Mouse (Mus musculus): Measurements from ENCODE around the gene Alox5. TPM values are rescaled to one million over a fixed set of nuclear protein-coding genes. Genes with fewer than 3 reads are reported as not detected.

Gene Alox5
- polyA plus RNA-seq, 2 experiments, result 1.6 to 3.9 TPM

DNA sequence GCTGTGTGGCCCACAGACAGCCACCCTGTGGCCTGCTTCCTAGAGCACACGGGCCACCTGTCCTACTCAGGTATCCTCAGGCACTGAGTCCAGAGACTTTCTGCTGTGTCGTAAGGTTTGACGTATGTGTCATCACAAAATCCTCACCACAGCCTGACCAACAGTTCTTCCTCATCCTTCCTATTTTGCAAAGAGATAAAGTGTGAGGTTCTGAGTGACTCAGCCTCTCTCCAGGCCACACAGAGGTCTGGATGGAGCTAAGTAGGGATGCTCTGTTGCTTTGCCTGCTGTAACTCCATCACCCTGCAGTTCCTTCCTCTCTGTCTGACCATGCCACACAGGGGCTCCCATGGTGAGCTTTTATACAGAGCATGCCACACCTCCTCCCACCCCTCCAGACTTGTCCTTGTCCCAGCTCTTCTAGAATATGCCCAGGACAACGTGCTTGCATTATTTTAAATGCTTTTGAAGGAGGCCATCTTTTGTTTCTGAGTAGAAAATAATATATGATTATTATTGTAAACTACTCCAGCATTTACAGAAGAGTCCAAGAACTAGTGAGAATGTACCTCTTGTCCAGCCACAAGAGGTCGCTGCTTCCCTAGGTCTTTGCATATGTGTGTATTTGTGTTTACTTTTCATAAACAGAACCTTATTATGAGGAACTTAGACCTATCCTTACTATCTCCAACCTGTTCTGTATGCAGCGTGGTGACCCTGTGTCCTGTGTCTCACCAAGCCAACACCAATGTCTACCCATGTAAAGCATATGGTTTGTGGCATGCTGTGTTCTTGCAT, 43.3 kb downstream of the Alox5 start:
- no peak for TF ChIP-seq POLR2A (IDR thresholded peaks at IDR 0.05; ENCODE audit: borderline replicate concordance, extremely low read depth, insufficient read depth, insufficient read length)
- Histone ChIP-seq H3K9me3 (ENCODE audit: control insufficient read depth, low read length) (no peaks in the 10 kb centered on the region), H3K4me1 (ENCODE audit: control insufficient read depth, insufficient read depth, low read length) (no peaks in the 10 kb centered on the region), H3K9ac (ENCODE audit: low read depth, low read length, severe bottlenecking) (no peak overlapping the region), H3K4me2 (replicated peaks; ENCODE audit: low read depth, low read length, severe bottlenecking) (no peak overlapping the region), H3K27me3 (ENCODE audit: control insufficient read depth, insufficient read depth, low read length) (no peaks in the 10 kb centered on the region), H3K4me3 (replicated peaks; ENCODE audit: low read length) (no peak overlapping the region), H3K36me3 (ENCODE audit: control insufficient read depth, insufficient read depth, low read length) (no peaks in the 10 kb centered on the region), H3K27ac (replicated peaks; ENCODE audit: low read depth, low read length) (no peak overlapping the region)
- 68% methylated on average over 6 of the region's 6 CpGs for WGBS
- no peak for DNase-seq (ENCODE audit: low spot score)
- ATAC-seq (ENCODE audit: low FRiP score, low read depth), result no peak

GRCm38 (mm10) chr6:116416000-116416552, 44.9 kb downstream of the Alox5 start:
- ATAC-seq (ENCODE audit: low FRiP score, low read depth), result no peak
- no peak for DNase-seq (ENCODE audit: low spot score)
- Histone ChIP-seq H3K36me3 (ENCODE audit: control insufficient read depth, insufficient read depth, low read length) (no peaks in the 10 kb centered on the region), H3K27ac (replicated peaks; ENCODE audit: low read depth, low read length) (no peak overlapping the region), H3K9ac (ENCODE audit: low read depth, low read length, severe bottlenecking) (no peak overlapping the region), H3K9me3 (ENCODE audit: control insufficient read depth, low read length) (no peaks in the 10 kb centered on the region), H3K4me3 (replicated peaks; ENCODE audit: low read length) (no peak overlapping the region), H3K4me1 (ENCODE audit: control insufficient read depth, insufficient read depth, low read length) (no peaks in the 10 kb centered on the region), H3K27me3 (ENCODE audit: control insufficient read depth, insufficient read depth, low read length) (no peaks in the 10 kb centered on the region), H3K4me2 (replicated peaks; ENCODE audit: low read depth, low read length, severe bottlenecking) (no peak overlapping the region)
- TF ChIP-seq POLR2A (IDR thresholded peaks at IDR 0.05; ENCODE audit: borderline replicate concordance, extremely low read depth, insufficient read depth, insufficient read length), result no peak
- WGBS, result 80% methylated on average over 6 of the region's 6 CpGs

DNA sequence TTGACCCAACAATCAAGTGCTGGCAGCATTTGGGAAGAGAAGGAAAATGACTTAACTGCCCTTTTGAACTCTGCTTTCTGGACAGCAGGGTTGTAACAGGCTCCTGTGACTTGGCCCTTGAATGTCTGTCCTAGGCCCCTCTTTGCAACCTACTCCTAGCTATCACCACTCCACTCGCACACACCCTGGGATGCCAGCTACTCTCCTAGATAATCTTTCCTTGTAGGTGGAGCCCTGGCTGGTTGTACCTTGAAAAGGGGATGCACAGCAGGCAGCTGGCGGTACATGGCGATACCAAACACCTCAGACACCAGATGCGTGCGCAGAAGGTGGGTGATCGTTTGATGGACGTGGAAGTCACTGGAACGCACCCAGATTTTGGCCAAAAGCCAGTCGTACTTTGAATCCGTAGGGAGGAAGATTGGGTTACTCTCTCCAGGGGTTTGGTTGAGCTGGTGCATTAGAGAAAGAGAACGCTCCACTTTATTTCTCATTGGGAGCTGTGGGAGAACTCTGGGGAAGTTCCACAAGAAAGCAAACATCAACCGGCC, 45.8 kb downstream of the Alox5 start:
- H3K27me3 ChIP-seq (ENCODE audit: control insufficient read depth, insufficient read depth, low read length), result no peaks in the 10 kb centered on the region
- H3K4me1 ChIP-seq (ENCODE audit: control insufficient read depth, insufficient read depth, low read length), result no peaks in the 10 kb centered on the region
- no peak overlapping the region for H3K4me3 ChIP-seq (replicated peaks; ENCODE audit: low read length)
- H3K4me2 ChIP-seq (replicated peaks; ENCODE audit: low read depth, low read length, severe bottlenecking), result no peak overlapping the region
- TF ChIP-seq POLR2A (IDR thresholded peaks at IDR 0.05; ENCODE audit: borderline replicate concordance, extremely low read depth, insufficient read depth, insufficient read length), result no peak
- DNase-seq (ENCODE audit: low spot score) (no peak), ATAC-seq (ENCODE audit: low FRiP score, low read depth) (no peak)
- peaks cover 5% of the 10 kb centered on the region; the same call in 1 of the 2 replicates for H3K36me3 ChIP-seq (ENCODE audit: control insufficient read depth, insufficient read depth, low read length)
- H3K27ac ChIP-seq (replicated peaks; ENCODE audit: low read depth, low read length), result no peak overlapping the region
- no peak overlapping the region for H3K9ac ChIP-seq (ENCODE audit: low read depth, low read length, severe bottlenecking)
- WGBS, result 83% methylated on average over 12 of the region's 12 CpGs
- H3K9me3 ChIP-seq (ENCODE audit: control insufficient read depth, low read length), result no peaks in the 10 kb centered on the region

- no peak for DNase-seq (ENCODE audit: low spot score)
Observed at GRCm38 (mm10) chr6:116412546-116413325, 48.2 kb downstream of the Alox5 start.

GRCm38 (mm10) chr6:116411716-116412115, 49.3 kb downstream of the Alox5 start:
- DNase-seq (ENCODE audit: low spot score), result no peak
- no peak overlapping the region for H3K9ac ChIP-seq (ENCODE audit: low read depth, low read length, severe bottlenecking)
- H3K4me1 ChIP-seq (ENCODE audit: control insufficient read depth, insufficient read depth, low read length), result no peaks in the 10 kb centered on the region
- ATAC-seq (ENCODE audit: low FRiP score, low read depth), result no peak
- peaks cover 15% of the 10 kb centered on the region for H3K36me3 ChIP-seq (ENCODE audit: control insufficient read depth, insufficient read depth, low read length)
- 86% methylated on average over 3 of the region's 3 CpGs for WGBS
- TF ChIP-seq POLR2A (IDR thresholded peaks at IDR 0.05; ENCODE audit: borderline replicate concordance, extremely low read depth, insufficient read depth, insufficient read length), result no peak
- H3K27ac ChIP-seq (replicated peaks; ENCODE audit: low read depth, low read length), result no peak overlapping the region
- no peak overlapping the region for H3K4me3 ChIP-seq (replicated peaks; ENCODE audit: low read length)
- H3K27me3 ChIP-seq (ENCODE audit: control insufficient read depth, insufficient read depth, low read length), result no peaks in the 10 kb centered on the region
- no peaks in the 10 kb centered on the region for H3K9me3 ChIP-seq (ENCODE audit: control insufficient read depth, low read length)
- H3K4me2 ChIP-seq (replicated peaks; ENCODE audit: low read depth, low read length, severe bottlenecking), result no peak overlapping the region

More at GRCm38 (mm10) chr6:116412546-116413325, 48.2 kb downstream of the Alox5 start:
- Histone ChIP-seq H3K27ac (replicated peaks; ENCODE audit: low read depth, low read length) (no peak overlapping the region), H3K27me3 (ENCODE audit: control insufficient read depth, insufficient read depth, low read length) (no peaks in the 10 kb centered on the region), H3K9ac (ENCODE audit: low read depth, low read length, severe bottlenecking) (no peak overlapping the region), H3K9me3 (ENCODE audit: control insufficient read depth, low read length) (no peaks in the 10 kb centered on the region), H3K4me1 (ENCODE audit: control insufficient read depth, insufficient read depth, low read length) (no peaks in the 10 kb centered on the region), H3K36me3 (ENCODE audit: control insufficient read depth, insufficient read depth, low read length) (peaks cover 11% of the 10 kb centered on the region; the same call in 1 of the 2 replicates), H3K4me3 (replicated peaks; ENCODE audit: low read length) (no peak overlapping the region), H3K4me2 (replicated peaks; ENCODE audit: low read depth, low read length, severe bottlenecking) (no peak overlapping the region)
- no peak for TF ChIP-seq POLR2A (IDR thresholded peaks at IDR 0.05; ENCODE audit: borderline replicate concordance, extremely low read depth, insufficient read depth, insufficient read length)
- no peak for ATAC-seq (ENCODE audit: low FRiP score, low read depth)
- WGBS, result 94% methylated on average over 14 of the region's 14 CpGs

All from limb, embryonic 14.5 days (tissue).